Mouse (Mus musculus) forebrain, embryonic 14.5 days (tissue): ENCODE measurements around the gene Myh14. TPM values are rescaled to one million over a fixed set of nuclear protein-coding genes. Genes with fewer than 3 reads are reported as not detected.

ENCODE experiments used
- ATAC-seq: fragments of 200-750 bp; cut with Nextera tagmentation; 2 replicates; pipeline ENCODE4 v1.8.0; 2017; ENCODE audit warnings: mild to moderate bottlenecking, moderate library complexity
- DNase-seq: peaks from one replicate; pipeline ENCODE4 v3.0.0-alpha.2; 2015; ENCODE audit warnings: low spot score
- H3K27ac ChIP-seq: fragments of 300-500 bp; sonication (generic); 2 replicates; pipeline ENCODE4 v1.5.1; 2014; ENCODE audit warnings: low read depth, mild to moderate bottlenecking, control low read depth, low read length, moderate library complexity
- H3K27me3 ChIP-seq: fragments of 300-500 bp; sonication (generic); replicated peaks from 2 replicates; pipeline ENCODE4 v1.6.1; 2014; ENCODE audit warnings: low read length, control low read depth, mixed read lengths; ENCODE audit not compliant: control insufficient read depth, insufficient read depth
- H3K36me3 ChIP-seq: fragments of 300-500 bp; sonication (generic); 2 replicates; pipeline ENCODE4 v1.6.1; 2014; ENCODE audit warnings: low read length, control low read depth; ENCODE audit not compliant: control insufficient read depth, insufficient read depth
- H3K4me1 ChIP-seq: fragments of 300-500 bp; sonication (generic); 2 replicates; pipeline ENCODE4 v1.6.1; 2014; ENCODE audit warnings: antibody characterized with exemption, low read length, control low read depth; ENCODE audit not compliant: control insufficient read depth, insufficient read depth
- H3K4me2 ChIP-seq: fragments of 300-500 bp; sonication (generic); 2 replicates; pipeline ENCODE4 v1.6.1; 2014; ENCODE audit warnings: mild to moderate bottlenecking, control low read depth, low read length
- H3K4me3 ChIP-seq: fragments of 300-500 bp; sonication (generic); 2 replicates; pipeline ENCODE4 v1.5.1; 2014; ENCODE audit warnings: low read depth, low read length, control low read depth
- H3K9ac ChIP-seq: fragments of 300-500 bp; sonication (generic); 2 replicates; pipeline ENCODE4 v1.6.1; 2014; ENCODE audit warnings: mild to moderate bottlenecking, low read length, control low read depth, moderate library complexity
- H3K9me3 ChIP-seq: fragments of 300-500 bp; sonication (generic); replicated peaks from 2 replicates; pipeline ENCODE4 v1.6.1; 2016; ENCODE audit warnings: low read length, control low read depth, mixed read lengths; ENCODE audit not compliant: control insufficient read depth
- WGBS: fragments of 180-500 bp; shearing (Covaris S2); extraction: QIAGEN DNeasy Blood & Tissue Kit; methylation state at CpG from one replicate; pipeline ENCODE4 v1.1.7; 2014; 5-methylcytosine and 5-hydroxymethylcytosine counted together
- polyA plus RNA-seq: library from polyadenylated mRNA; unstranded; fragments of >200 nt; fragmentation: Nextera tagmentation; extraction: Ambion mirVana; gene quantifications from 2 replicates; pipeline ENCODE4 v1.2.1, GENCODE M21; 2014

Myh14 gene
- polyA plus RNA-seq, 1 experiment from 2014 or later = 1.1 TPM

GRCm38 (mm10) chr7:44624543-44624826 is 46.2 kb downstream of the Myh14 start:
- no peak overlapping the region for H3K27ac ChIP-seq
- no peak overlapping the region for H3K9ac ChIP-seq
- no peaks in the 10 kb centered on the region for H3K36me3 ChIP-seq
- DNase-seq (no peak), ATAC-seq (no peak)
- H3K4me1 ChIP-seq = no peaks in the 10 kb centered on the region
- H3K4me2 ChIP-seq = no peak overlapping the region
- H3K27me3 ChIP-seq = no peaks in the 10 kb centered on the region
- H3K4me3 ChIP-seq = no peak overlapping the region
- 74% methylated on average over 3 of the region's 3 CpGs for WGBS
- H3K9me3 ChIP-seq = 0 out of 2 replicates have a peak, but pooled peaks cover 3% of the 10 kb centered on the region

GRCm38 (mm10) chr7:44623714-44624542 is 46.7 kb downstream of the Myh14 start:
- WGBS = 47% methylated on average over 18 of the region's 18 CpGs
- H3K4me3 ChIP-seq = no peak overlapping the region
- no peak for DNase-seq
- no peaks in the 10 kb centered on the region for H3K4me1 ChIP-seq
- H3K36me3 ChIP-seq = no peaks in the 10 kb centered on the region
- no peaks in the 10 kb centered on the region for H3K27me3 ChIP-seq
- H3K27ac ChIP-seq = no peak overlapping the region
- ATAC-seq = no peak
- H3K9me3 ChIP-seq = 0 out of 2 replicates have a peak, but pooled peaks cover 3% of the 10 kb centered on the region
- no peak overlapping the region for H3K4me2 ChIP-seq
- H3K9ac ChIP-seq = no peak overlapping the region

- Histone ChIP-seq H3K9ac (no peak overlapping the region), H3K4me3 (no peak overlapping the region), H3K4me1 (no peaks in the 10 kb centered on the region), H3K27ac (no peak overlapping the region), H3K4me2 (no peak overlapping the region), H3K27me3 (peaks cover 5% of the 10 kb centered on the region; the same call in 1 of the 2 replicates), H3K9me3 (0 out of 2 replicates have a peak, but pooled peaks cover 3% of the 10 kb centered on the region), H3K36me3 (no peaks in the 10 kb centered on the region)
- WGBS = 84% methylated on average over 3 of the region's 3 CpGs
- DNase-seq (no peak), ATAC-seq (no peak)
These were observed 53.6 kb downstream of the Myh14 start for GRCm38 (mm10) chr7:44617059-44617458.

GRCm38 (mm10) chr7:44615987-44616386 is 54.7 kb downstream of the Myh14 start:
- H3K4me3 ChIP-seq = no peak overlapping the region
- H3K9ac ChIP-seq = no peak overlapping the region
- no peak for DNase-seq
- 0 out of 2 replicates have a peak, but pooled peaks cover 3% of the 10 kb centered on the region for H3K9me3 ChIP-seq
- H3K36me3 ChIP-seq = no peaks in the 10 kb centered on the region
- no peaks in the 10 kb centered on the region for H3K4me1 ChIP-seq
- H3K27me3 ChIP-seq = peaks cover 5% of the 10 kb centered on the region; the same call in 1 of the 2 replicates
- ATAC-seq = no peak
- H3K27ac ChIP-seq = no peak overlapping the region
- no peak overlapping the region for H3K4me2 ChIP-seq
- 87% methylated on average over 14 of the region's 14 CpGs for WGBS

- no peak overlapping the region for H3K9ac ChIP-seq
- 0 out of 2 replicates have a peak, but pooled peaks cover 3% of the 10 kb centered on the region for H3K9me3 ChIP-seq
- no peaks in the 10 kb centered on the region for H3K4me1 ChIP-seq
- no peaks in the 10 kb centered on the region for H3K36me3 ChIP-seq
- H3K27me3 ChIP-seq = peaks cover 5% of the 10 kb centered on the region; the same call in 1 of the 2 replicates
- no peak overlapping the region for H3K4me3 ChIP-seq
- 16% methylated on average over 10 of the region's 10 CpGs for WGBS
- ATAC-seq (no peak), DNase-seq (no peak)
- H3K27ac ChIP-seq = no peak overlapping the region
- H3K4me2 ChIP-seq = no peak overlapping the region
These were observed 55.3 kb downstream of the Myh14 start for GRCm38 (mm10) chr7:44615309-44615708.

GRCm38 (mm10) chr7:44614041-44614688 is 56.5 kb downstream of the Myh14 start:
- H3K27ac ChIP-seq = no peak overlapping the region
- WGBS = 3% methylated on average over 20 of the region's 20 CpGs
- no peak overlapping the region for H3K9ac ChIP-seq
- H3K4me3 ChIP-seq = no peak overlapping the region
- DNase-seq = no peak
- no peaks in the 10 kb centered on the region for H3K9me3 ChIP-seq
- no peak for ATAC-seq
- no peaks in the 10 kb centered on the region for H3K36me3 ChIP-seq
- H3K4me2 ChIP-seq = no peak overlapping the region; the same call in 1 of the 2 replicates
- peaks cover 5% of the 10 kb centered on the region; the same call in 1 of the 2 replicates for H3K27me3 ChIP-seq
- H3K4me1 ChIP-seq = no peaks in the 10 kb centered on the region

GRCm38 (mm10) chr7:44612192-44612591 is 58.5 kb downstream of the Myh14 start:
- Histone ChIP-seq H3K4me1 (no peaks in the 10 kb centered on the region), H3K9me3 (no peaks in the 10 kb centered on the region), H3K9ac (no peak overlapping the region), H3K4me3 (no peak overlapping the region), H3K27me3 (peaks cover 7% of the 10 kb centered on the region), H3K27ac (no peak overlapping the region), H3K4me2 (no peak overlapping the region), H3K36me3 (no peaks in the 10 kb centered on the region)
- no peak for DNase-seq
- no peak for ATAC-seq
- WGBS = 65% methylated on average over 7 of the region's 7 CpGs

GRCm38 (mm10) chr7:44606171-44606901 is 64.3 kb downstream of the Myh14 start:
- Histone ChIP-seq H3K9me3 (no peaks in the 10 kb centered on the region), H3K4me1 (peaks cover 4% of the 10 kb centered on the region; the same call in 1 of the 2 replicates), H3K27ac (no peak overlapping the region), H3K9ac (no peak overlapping the region), H3K36me3 (no peaks in the 10 kb centered on the region), H3K4me3 (no peak overlapping the region), H3K4me2 (no peak overlapping the region), H3K27me3 (peaks cover 29% of the 10 kb centered on the region)
- WGBS = 7% methylated on average over 29 of the region's 29 CpGs
- DNase-seq (no peak), ATAC-seq (no peak)
